Mouse (Mus musculus) liver, adult 2 months (tissue): ENCODE measurements at regions not wholly inside any gene's neighbourhood (a gene's known extent, or its start where the extent isn't known, plus 50 kb on each side); places are given as distances from the start of the nearest gene placed in this dataset.
"Not testable (repeated sequence)": the region's sequence is repeated elsewhere in the genome, so short reads cannot be mapped to it uniquely, and the experiment has no call there.

Experiments
- DNase-seq: peaks from one replicate; pipeline ENCODE4 v3.0.0-alpha.2; 2011; ENCODE audit warnings: low read depth, low spot score; ENCODE audit errors: extremely low read depth
- H3K27ac ChIP-seq: fragments of 200-500 bp; replicated peaks from 2 replicates; pipeline ENCODE4 v1.5.1; 2012; ENCODE audit warnings: low read depth, mild to moderate bottlenecking, control low read depth, inconsistent platforms, low read length; ENCODE audit not compliant: insufficient read depth
- H3K27me3 ChIP-seq: fragments of 200-500 bp; 2 replicates; pipeline ENCODE4 v1.6.1; 2012; ENCODE audit warnings: mild to moderate bottlenecking, moderate library complexity, low read length, inconsistent platforms; ENCODE audit not compliant: control insufficient read depth, insufficient read depth
- H3K36me3 ChIP-seq: fragments of 200-500 bp; 2 replicates; pipeline ENCODE4 v1.6.1; 2012; ENCODE audit warnings: low read length, inconsistent platforms; ENCODE audit not compliant: control insufficient read depth, insufficient read depth
- H3K4me1 ChIP-seq: fragments of 200-500 bp; 2 replicates; pipeline ENCODE4 v1.6.1; 2011; ENCODE audit warnings: low read length; ENCODE audit not compliant: control insufficient read depth, insufficient read depth
- H3K4me3 ChIP-seq: fragments of 200-500 bp; 2 replicates; pipeline ENCODE4 v1.5.1; 2011; ENCODE audit warnings: low read depth, mild to moderate bottlenecking, control low read depth, low read length, moderate library complexity; ENCODE audit not compliant: insufficient read depth
- H3K79me2 ChIP-seq: fragments of 200-500 bp; 2 replicates; pipeline ENCODE4 v1.6.1; 2012; ENCODE audit warnings: inconsistent platforms, mild to moderate bottlenecking, low read length, moderate library complexity; ENCODE audit not compliant: control insufficient read depth, insufficient read depth
- H3K9ac ChIP-seq: fragments of 200-500 bp; 2 replicates; pipeline ENCODE4 v1.6.1; 2012; ENCODE audit warnings: low read depth, mild to moderate bottlenecking, control low read depth, inconsistent platforms, low read length
- CTCF ChIP-seq: fragments of 200-500 bp; IDR thresholded peaks from 2 replicates; pipeline ENCODE4 v1.5.1; 2011; ENCODE audit warnings: low read depth, low read length, control low read depth
- POLR2A ChIP-seq: fragments of 200-500 bp; IDR thresholded peaks from 2 replicates; pipeline ENCODE4 v1.6.1; 2011; ENCODE audit warnings: low read length, control low read depth; ENCODE audit not compliant: insufficient read depth; ENCODE audit errors: extremely low read depth
- WGBS: fragments of 180-500 bp; shearing (Covaris S2); methylation state at CpG from one replicate; pipeline ENCODE4 v1.1.7; 2018; 5-methylcytosine and 5-hydroxymethylcytosine counted together

DNA sequence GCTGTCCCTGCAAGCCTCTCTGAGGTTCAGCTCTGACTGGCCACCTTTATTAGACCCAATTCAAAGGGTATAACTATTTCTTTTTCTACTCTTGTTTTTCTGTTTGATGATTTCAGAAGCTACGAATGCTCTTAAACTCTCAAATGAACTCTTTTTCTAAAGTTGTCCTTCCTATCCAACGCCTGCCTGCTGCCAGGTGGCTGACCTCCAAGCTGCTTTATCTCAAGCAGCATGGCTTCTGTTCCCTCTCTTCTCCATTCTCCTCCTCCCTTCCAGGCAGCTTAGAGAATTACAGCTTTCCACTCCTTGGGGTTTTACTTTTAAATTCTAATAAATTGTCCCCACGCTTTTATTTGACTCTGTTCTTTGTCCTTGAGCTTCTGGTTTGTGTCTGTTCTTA is 196.9 kb upstream of the Irak1bp1 start:
- no peaks in the 10 kb centered on the region for H3K36me3 ChIP-seq
- no peaks in the 10 kb centered on the region for H3K4me1 ChIP-seq
- TF ChIP-seq CTCF, result no peak
- no peak for TF ChIP-seq POLR2A
- no peaks in the 10 kb centered on the region for H3K27me3 ChIP-seq
- no peak overlapping the region for H3K27ac ChIP-seq
- no peaks in the 10 kb centered on the region for H3K79me2 ChIP-seq
- no peak for DNase-seq
- H3K4me3 ChIP-seq, result no peak overlapping the region
- 70% methylated on average over 3 of the region's 3 CpGs for WGBS
- H3K9ac ChIP-seq, result no peak overlapping the region

DNA sequence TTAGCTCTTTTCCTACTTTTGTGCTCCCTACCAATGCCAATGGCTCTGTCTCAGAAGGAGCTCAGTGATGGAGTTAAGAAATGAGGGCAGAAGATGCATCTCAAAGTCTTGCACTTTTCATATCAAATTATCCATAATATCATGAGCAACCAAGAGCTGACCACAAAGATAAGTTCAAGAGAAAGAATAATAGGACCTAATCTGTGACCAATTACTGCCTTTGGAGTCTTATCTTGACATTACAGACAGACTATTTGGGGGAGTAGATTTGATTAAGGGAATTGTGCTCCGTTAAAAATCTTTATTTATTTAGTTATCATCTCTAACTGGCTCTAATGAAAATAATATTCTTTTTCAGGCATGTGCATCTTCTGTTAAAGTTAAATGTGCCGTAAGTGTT is 189.1 kb upstream of the Irak1bp1 start:
- H3K4me1 ChIP-seq, result no peaks in the 10 kb centered on the region
- 67% methylated on average over 2 of the region's 2 CpGs for WGBS
- no peak overlapping the region for H3K9ac ChIP-seq
- no peaks in the 10 kb centered on the region for H3K36me3 ChIP-seq
- H3K27me3 ChIP-seq, result no peaks in the 10 kb centered on the region
- no peak overlapping the region for H3K4me3 ChIP-seq
- no peak overlapping the region for H3K27ac ChIP-seq
- no peaks in the 10 kb centered on the region for H3K79me2 ChIP-seq
- no peak for TF ChIP-seq CTCF
- TF ChIP-seq POLR2A, result no peak
- no peak for DNase-seq

DNA sequence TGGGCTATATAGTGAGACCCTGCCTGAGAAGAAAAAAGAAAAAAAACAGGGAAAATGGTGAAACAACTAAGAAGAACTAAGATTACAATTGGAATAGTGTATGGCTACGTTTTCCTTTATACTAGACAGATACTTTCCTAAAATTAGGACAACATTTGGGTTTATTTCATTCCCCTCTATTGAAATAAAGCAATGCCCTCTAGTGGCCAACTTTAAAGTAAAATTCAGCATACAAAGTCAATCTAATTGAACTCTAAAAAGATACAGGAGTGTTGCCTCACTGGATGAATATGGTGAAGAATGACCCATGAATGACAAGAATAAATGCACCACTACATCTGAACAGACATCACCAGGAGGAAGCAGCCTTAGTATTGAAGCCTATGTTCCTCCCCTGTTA is 185.4 kb upstream of the Irak1bp1 start:
- no peak for TF ChIP-seq POLR2A
- TF ChIP-seq CTCF, result no peak
- H3K4me1 ChIP-seq, result no peaks in the 10 kb centered on the region
- 7% methylated on average over 1 of the region's 1 CpGs for WGBS
- H3K27me3 ChIP-seq, result no peaks in the 10 kb centered on the region
- no peak for DNase-seq
- no peak overlapping the region for H3K27ac ChIP-seq
- H3K79me2 ChIP-seq, result no peaks in the 10 kb centered on the region
- H3K4me3 ChIP-seq, result no peak overlapping the region
- H3K36me3 ChIP-seq, result no peaks in the 10 kb centered on the region
- H3K9ac ChIP-seq, result no peak overlapping the region

DNA sequence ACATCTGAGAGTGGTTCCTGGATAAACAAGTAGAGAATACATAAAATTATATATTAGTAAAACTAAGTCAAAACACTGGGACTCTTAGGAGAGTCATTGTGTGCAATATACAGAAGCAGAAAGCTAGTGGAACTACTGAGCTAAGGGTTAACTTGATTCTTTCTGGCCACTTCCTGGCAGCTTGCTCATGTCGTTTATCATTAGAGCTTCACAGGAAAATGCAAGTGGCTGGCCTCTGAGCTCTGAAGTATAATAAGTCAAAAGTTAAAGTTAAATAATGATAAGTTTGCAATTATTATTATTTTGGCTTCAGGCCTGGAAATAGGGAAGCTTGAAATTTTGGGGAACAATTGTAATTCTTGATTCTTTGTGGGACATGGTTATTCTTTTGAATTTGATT is 173.8 kb upstream of the Irak1bp1 start:
- H3K27ac ChIP-seq, H3K9ac ChIP-seq, H3K4me1 ChIP-seq, H3K27me3 ChIP-seq, H3K4me3 ChIP-seq, DNase-seq, H3K36me3 ChIP-seq, H3K79me2 ChIP-seq: not testable (repeated sequence)
- WGBS, result 23% methylated on average over 1 of the region's 1 CpGs

DNA sequence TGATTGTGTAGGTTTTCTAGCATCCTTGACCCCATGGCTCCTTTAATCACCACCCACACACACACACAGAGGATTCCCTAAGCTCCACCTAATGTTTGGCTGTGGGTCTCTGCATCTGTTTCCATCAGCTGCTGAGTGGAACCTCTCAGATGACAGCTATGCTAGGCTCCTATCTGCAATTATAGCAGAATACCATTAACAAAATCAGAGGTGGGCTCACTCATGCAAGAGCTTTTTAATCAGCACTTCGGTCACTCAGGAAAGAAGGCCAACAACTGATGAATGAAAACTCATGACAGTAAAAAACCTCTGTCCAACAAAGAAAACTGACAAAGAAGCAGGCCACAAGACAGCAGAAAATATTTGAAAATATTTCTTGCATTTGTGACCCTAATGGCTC is 147.1 kb upstream of the Irak1bp1 start:
- DNase-seq, result no peak
- H3K79me2 ChIP-seq, result no peaks in the 10 kb centered on the region
- no peaks in the 10 kb centered on the region for H3K27me3 ChIP-seq
- no peaks in the 10 kb centered on the region for H3K36me3 ChIP-seq
- no peaks in the 10 kb centered on the region for H3K4me1 ChIP-seq
- H3K4me3 ChIP-seq, result no peak overlapping the region
- WGBS, result 92% methylated on average over 1 of the region's 1 CpGs
- H3K9ac ChIP-seq, result no peak overlapping the region
- no peak overlapping the region for H3K27ac ChIP-seq
- no peak for TF ChIP-seq CTCF
- TF ChIP-seq POLR2A, result no peak

DNA sequence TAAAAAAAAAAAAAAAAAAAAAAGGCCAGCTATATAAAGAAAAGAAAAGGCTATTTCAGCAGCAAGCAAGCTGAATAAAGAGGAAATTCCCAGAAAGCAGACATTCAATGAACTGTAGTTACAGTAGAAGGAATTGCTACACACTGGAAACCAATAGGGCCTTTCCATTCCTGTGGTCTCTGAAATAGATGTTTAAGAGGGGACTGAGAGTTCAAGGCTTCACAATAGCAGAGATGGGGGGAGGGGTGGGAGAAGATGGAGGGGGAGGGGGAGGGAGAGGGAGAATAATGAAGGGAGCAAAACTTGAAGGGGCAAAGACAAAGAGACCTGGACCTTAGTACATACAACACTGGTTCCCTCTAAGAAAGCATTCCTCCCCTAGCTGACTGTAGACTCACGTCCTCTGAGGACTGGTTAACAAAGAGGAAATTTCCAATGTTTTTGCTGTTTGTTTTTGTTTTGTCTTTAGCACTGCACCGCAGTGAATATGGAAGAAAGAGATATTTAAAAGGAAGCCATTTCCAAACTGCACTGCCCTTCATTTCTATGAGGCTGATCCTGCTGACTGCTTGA is 119.8 kb upstream of the Irak1bp1 start:
- no peaks in the 10 kb centered on the region for H3K4me1 ChIP-seq
- no peak overlapping the region for H3K9ac ChIP-seq
- H3K27ac ChIP-seq, result no peak overlapping the region
- H3K27me3 ChIP-seq, result no peaks in the 10 kb centered on the region
- H3K36me3 ChIP-seq, result no peaks in the 10 kb centered on the region
- WGBS, result 57% methylated on average over 2 of the region's 2 CpGs
- H3K4me3 ChIP-seq, result no peak overlapping the region
- DNase-seq, result no peak
- no peaks in the 10 kb centered on the region for H3K79me2 ChIP-seq
- TF ChIP-seq CTCF (no peak), POLR2A (no peak)
